Mouse (Mus musculus) kidney, adult 11 months (tissue): Measurements from ENCODE around the gene Nek10.
A peak's percentile ranks its signal among the peaks of the same experiment; 100 is the strongest.
"Not testable (repeated sequence)": the region's sequence is repeated elsewhere in the genome, so short reads cannot be mapped to it uniquely, and the experiment has no call there.

Source experiments
- DNase-seq: peaks from one replicate; pipeline ENCODE4 v3.0.0; 2022

The Nek10 gene

DNA sequence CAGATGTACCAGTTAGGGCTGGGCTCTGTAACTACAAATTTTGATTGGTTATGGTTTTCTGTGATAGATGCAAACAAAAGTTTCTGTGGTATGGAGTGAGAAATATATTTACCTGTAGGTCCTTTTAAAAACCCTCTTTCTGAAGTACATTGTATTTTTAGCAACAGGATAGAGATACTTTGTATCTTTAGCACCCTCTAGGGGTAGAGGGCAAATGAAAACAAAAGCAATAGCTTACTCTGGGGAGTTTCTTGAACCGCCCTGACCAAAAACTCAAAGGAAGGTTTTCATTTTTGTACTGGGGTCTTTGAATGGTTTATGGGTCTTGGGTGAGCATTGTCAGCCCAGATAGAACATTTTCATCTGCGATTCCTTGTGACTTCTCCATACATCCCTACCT lies 188.4 kb downstream of the Nek10 start:
- DNase-seq: no peak

DNA sequence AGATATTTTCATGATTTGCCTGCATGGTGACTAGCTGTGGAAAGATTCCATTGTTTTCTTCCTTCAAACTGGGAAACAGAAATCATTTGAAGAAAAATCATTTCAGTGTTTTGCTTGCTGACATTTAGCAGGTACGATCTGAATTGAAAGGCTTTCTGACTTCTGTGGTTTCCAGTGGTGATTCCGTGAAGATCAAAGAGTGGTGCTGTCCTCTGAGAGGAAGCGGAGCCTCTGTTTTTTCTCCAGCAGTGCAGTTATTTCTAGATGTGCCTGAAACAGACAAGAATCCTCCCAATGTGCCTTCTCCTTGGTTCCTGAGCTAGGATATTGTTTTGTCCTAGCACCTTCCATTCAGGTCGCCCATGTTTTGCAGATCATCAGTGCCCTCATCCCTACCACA lies 208.2 kb downstream of the Nek10 start:
- no peak for DNase-seq

DNA sequence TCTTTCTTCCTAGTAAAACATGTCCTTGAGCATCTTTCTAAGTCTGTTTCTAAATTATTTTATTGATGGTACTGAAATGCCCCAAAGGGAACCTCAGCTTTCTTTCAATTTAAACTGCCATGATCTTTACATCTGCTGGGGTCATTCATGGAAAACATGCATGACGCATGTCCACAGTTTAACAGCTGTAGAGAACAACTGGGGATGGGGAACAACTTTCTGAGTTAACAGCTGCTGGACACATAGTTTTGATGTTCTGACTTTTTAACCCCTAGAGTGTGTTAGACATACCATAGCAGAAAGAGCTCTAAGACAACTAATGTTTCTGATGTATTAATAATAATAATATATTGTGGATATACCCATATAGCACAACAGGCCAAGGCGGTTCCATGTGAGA lies 211.6 kb downstream of the Nek10 start:
- no peak for DNase-seq

DNA sequence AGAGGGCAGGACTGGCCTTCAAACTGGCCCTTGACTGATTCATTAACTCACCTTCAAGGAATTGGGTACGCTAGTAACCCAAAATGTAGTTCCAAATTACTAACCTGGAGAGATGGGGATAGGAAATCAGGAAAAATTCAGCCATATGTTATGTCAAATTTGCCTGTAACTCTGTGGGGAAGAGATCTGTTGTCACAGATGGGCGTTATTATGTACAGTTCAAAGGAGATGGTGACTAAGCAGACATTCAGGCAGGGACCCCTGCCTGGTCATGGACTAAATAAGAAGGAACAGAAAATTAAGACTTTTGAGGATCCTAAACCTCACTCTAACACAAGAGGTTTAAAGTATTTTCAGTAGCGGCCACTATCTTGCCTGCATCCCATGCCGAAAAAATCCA lies 227.4 kb downstream of the Nek10 start:
- not testable (repeated sequence) for DNase-seq

DNA sequence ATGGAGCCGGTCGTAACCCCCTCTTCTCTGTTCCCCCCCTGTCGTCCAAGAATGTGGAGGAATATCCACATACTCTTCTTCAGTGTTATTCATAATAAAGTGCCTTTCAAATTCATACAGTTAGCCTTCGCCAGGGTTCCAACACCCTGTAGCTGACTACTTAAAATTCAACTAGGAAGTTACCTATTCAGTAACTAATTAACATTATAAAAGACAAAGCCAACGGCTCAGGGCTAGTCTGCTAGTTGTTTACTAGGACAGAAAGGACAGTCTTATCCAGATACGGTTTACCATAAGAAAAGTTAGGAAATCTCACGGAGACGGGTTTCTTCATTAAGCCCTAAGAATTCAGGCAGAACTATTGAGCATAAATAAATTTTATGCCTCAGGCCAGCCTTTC lies 231.4 kb downstream of the Nek10 start:
- DNase-seq: peak; percentile 6

DNA sequence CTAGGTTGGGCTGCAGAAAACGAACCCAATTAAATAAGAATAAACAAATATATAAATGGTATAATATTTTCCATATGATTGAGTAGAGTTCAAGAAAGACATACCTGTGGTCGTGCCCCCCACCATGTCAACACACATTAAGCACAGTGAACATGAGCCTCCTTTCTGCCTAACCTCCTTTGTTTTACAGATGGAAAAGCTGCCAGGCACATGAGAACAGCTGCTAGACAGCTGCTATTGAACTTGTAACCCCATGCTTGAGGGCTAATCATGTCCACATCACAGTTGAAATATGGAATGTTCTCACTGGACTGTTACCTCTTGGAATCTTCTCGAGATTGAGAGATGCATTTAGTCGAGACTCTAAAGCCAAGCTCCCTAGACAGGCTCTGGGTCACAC lies 245.0 kb downstream of the Nek10 start:
- no peak for DNase-seq

DNA sequence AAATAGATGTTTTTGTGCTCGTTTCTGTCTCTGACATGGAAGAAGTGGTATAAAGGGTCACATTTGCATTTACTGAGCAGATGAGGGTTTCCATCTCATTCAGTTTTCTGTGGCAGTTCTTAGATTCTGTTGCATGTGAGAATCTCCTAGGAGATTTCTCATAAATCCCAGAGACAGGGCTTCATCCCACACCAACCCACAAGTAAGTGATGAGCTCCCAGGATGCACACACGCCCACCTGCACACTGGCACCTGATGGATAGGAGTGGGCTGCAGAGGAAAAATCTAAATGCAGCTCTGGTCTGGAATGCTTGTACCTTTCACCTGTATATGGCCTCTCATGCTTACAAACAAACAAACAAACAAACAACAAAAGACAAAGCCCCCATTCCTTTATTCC lies 258.3 kb downstream of the Nek10 start:
- no peak for DNase-seq
